Mouse (Mus musculus): ENCODE data around the gene Prol1.
"Not testable (repeated sequence)": the region's sequence is repeated elsewhere in the genome, so short reads cannot be mapped to it uniquely, and the experiment has no call there.

Prol1 gene

GRCm38 (mm10) chr5:88317012-88317411 is at the start of gene Prol1:
TSS of gene Prol1 (plus strand) at chr5:88317312.
- no peak for DNase-seq (ENCODE audit: low read depth)

GRCm38 (mm10) chr5:88268619-88269018 is 48.5 kb upstream of the Prol1 start, which contains the start of gene Gm7714:
TSS of gene Gm7714 (plus strand) at chr5:88268919.
- no peak for DNase-seq (ENCODE audit: low read depth)

- DNase-seq (ENCODE audit: low read depth) = not testable (repeated sequence)
Measured at GRCm38 (mm10) chr5:88311307-88311706, 5.8 kb upstream of the Prol1 start.

GRCm38 (mm10) chr5:88348533-88348932 is 31.4 kb downstream of the Prol1 start:
- not testable (repeated sequence) for DNase-seq (ENCODE audit: low read depth)

GRCm38 (mm10) chr5:88364768-88365167 is 47.7 kb downstream of the Prol1 start:
- DNase-seq (ENCODE audit: low read depth) = no peak

GRCm38 (mm10) chr5:88366886-88367285 is 49.8 kb downstream of the Prol1 start:
- DNase-seq (ENCODE audit: low read depth) = no peak

- no peak for DNase-seq (ENCODE audit: low read depth)
Measured at GRCm38 (mm10) chr5:88370578-88371232, 53.6 kb downstream of the Prol1 start.

- no peak for DNase-seq (ENCODE audit: low read depth)
Measured at GRCm38 (mm10) chr5:88372563-88372962, 55.5 kb downstream of the Prol1 start.

- DNase-seq (ENCODE audit: low read depth) = no peak
Measured at GRCm38 (mm10) chr5:88375808-88376207, 58.7 kb downstream of the Prol1 start, which contains the start of gene Amtn. TSS of gene Amtn (plus strand) at chr5:88376108.
